17 mouse cellular contexts compared by ENCODE assay signal in genomic region chr19:58677117-58677516, GRCm38 (mm10). TPM values are rescaled to one million over a fixed set of nuclear protein-coding genes. Genes with fewer than 3 reads are reported as not detected.
"Had no signal": no experiment of that assay in that cellular context is flagged by ENCODE, and none has a peak within 500 bp of the region (broad histone marks: within the 10 kb centered on the region; RNA-seq: fewer than 3 reads in every experiment).

No protein-coding gene starts in this region.

- H3K9me3 ChIP-seq: midbrain, embryonic 15.5 days had no signal

- H3K27ac ChIP-seq: kidney, postnatal 0 days; layer of hippocampus, adult 2 months; liver, embryonic 14.5 days; midbrain, embryonic 15.5 days had no signal

- ATAC-seq: midbrain, embryonic 15.5 days had no signal

- H3K4me2 ChIP-seq: midbrain, embryonic 11.5 days; midbrain, embryonic 15.5 days had no signal

- H3K4me1 ChIP-seq: midbrain, embryonic 15.5 days had no signal

- DNase-seq: kidney, adult 11 months; kidney, adult 9 months; kidney, postnatal 4 days; left cerebral cortex, postnatal 4 days; lung, adult 18-20 months; right cerebral cortex, postnatal 14 days had no signal

- H3K9ac ChIP-seq: liver, embryonic 14.5 days; midbrain, embryonic 15.5 days had no signal

- H3K4me3 ChIP-seq: layer of hippocampus, adult 2 months; midbrain, embryonic 15.5 days had no signal

- H3K27me3 ChIP-seq: midbrain, embryonic 15.5 days had no signal

- H3K36me3 ChIP-seq: midbrain, embryonic 15.5 days had no signal

RNA-seq across cellular contexts. Expression of gene Pnlip, which starts 24.8 kb away (rescaled TPM):
- total RNA-seq: megakaryocyte progenitor cell, adult 5-6 weeks had no signal
- polyA plus RNA-seq: kidney, postnatal 0 days; liver, adult 2 months; liver, embryonic 14.5 days; lung, embryonic 16.5 days; midbrain, embryonic 11.5 days; midbrain, embryonic 15.5 days had no signal

RNA-seq across cellular contexts. Expression of gene Pnliprp1, which starts 51.6 kb away (rescaled TPM):
- total RNA-seq: layer of hippocampus, adult 2 months; layer of hippocampus, postnatal 10 days; megakaryocyte progenitor cell, adult 5-6 weeks had no signal
- polyA plus RNA-seq: kidney, postnatal 0 days; midbrain, embryonic 11.5 days; neural tube, embryonic 14.5 days; urinary bladder, adult 2 months had no signal
